Mouse (Mus musculus): ENCODE results near the gene Scnn1g.

- no peak for TF ChIP-seq CTCF (IDR thresholded peaks at IDR 0.05; ENCODE audit: low read depth)
- TF ChIP-seq EP300 (IDR thresholded peaks at IDR 0.05; ENCODE audit: low read depth), result no peak
Measured at GRCm38 (mm10) chr7:121797781-121798180, 63.5 kb downstream of the Scnn1g start.
